Mouse (Mus musculus): ENCODE data around the gene Ace3.

DNA sequence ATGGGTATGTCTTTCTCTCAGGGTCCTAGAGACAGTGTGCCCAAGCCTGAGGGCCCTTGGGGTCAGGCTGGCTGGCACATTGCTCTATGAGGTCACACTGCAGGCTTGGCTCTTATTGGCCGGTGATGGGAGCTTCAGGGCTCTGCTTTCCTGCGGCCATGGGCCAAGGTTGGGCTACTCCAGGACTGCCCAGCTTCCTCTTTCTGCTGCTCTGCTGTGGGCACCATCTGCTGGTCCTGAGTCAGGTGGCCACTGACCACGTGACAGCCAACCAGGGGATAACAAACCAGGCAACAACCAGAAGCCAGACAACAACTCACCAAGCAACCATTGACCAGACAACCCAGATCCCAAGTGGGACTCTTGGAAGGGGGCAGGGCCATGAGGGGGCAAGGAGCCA is 19.4 kb upstream of the Ace3 start:
- TF ChIP-seq CTCF (IDR thresholded peaks at IDR 0.05; ENCODE audit: low read depth, low read length), result no peak
- TF ChIP-seq POLR2A (IDR thresholded peaks at IDR 0.05; ENCODE audit: extremely low read depth, insufficient read depth, low read length), result no peak

All from liver, adult 2 months (tissue).